Mouse (Mus musculus) spleen, adult 2 months (tissue): Measurements from ENCODE around the gene Lrrc8e. TPM values are rescaled to one million over a fixed set of nuclear protein-coding genes. Genes with fewer than 3 reads are reported as not detected.

Source experiments
- DNase-seq, 2 experiments: peaks; one replicate each; pipeline versions ENCODE4 v3.0.0 to v3.0.0-alpha.2; 2012 to 2021; ENCODE audit warnings: low spot score in 2 of 2, low read depth in 1 of 2
- H3K27ac ChIP-seq: fragments of 200-500 bp; 2 replicates; pipeline ENCODE4 v1.5.1; 2012; ENCODE audit warnings: low read length, inconsistent platforms; ENCODE audit not compliant: insufficient read depth
- H3K27me3 ChIP-seq: fragments of 200-500 bp; 2 replicates; pipeline ENCODE4 v1.6.1; 2012; ENCODE audit warnings: mild to moderate bottlenecking, moderate library complexity, low read length, inconsistent platforms; ENCODE audit not compliant: control insufficient read depth, insufficient read depth
- H3K36me3 ChIP-seq: fragments of 200-500 bp; 2 replicates; pipeline ENCODE4 v1.6.1; 2012; ENCODE audit warnings: mild to moderate bottlenecking, low read length, inconsistent platforms; ENCODE audit not compliant: control insufficient read depth, insufficient read depth
- H3K4me1 ChIP-seq: fragments of 200-500 bp; 2 replicates; pipeline ENCODE4 v1.6.1; 2011; ENCODE audit warnings: inconsistent platforms; ENCODE audit not compliant: control insufficient read depth, insufficient read depth, insufficient read length
- H3K4me3 ChIP-seq: fragments of 200-500 bp; 2 replicates; pipeline ENCODE4 v1.5.1; 2011; ENCODE audit warnings: mild to moderate bottlenecking, inconsistent platforms; ENCODE audit not compliant: insufficient read depth, insufficient read length; ENCODE audit errors: extremely low read depth
- CTCF ChIP-seq: fragments of 200-500 bp; IDR thresholded peaks from 2 replicates; pipeline ENCODE4 v1.5.1; 2011; ENCODE audit warnings: mild to moderate bottlenecking, inconsistent platforms; ENCODE audit not compliant: insufficient read depth, insufficient read length, insufficient replicate concordance; ENCODE audit errors: extremely low read depth
- POLR2A ChIP-seq: fragments of 200-500 bp; IDR thresholded peaks from 2 replicates; pipeline ENCODE4 v1.6.1; 2011; ENCODE audit warnings: low read depth, low read length, inconsistent platforms
- WGBS: fragments of 180-500 bp; shearing (Covaris S2); methylation state at CpG from one replicate; pipeline ENCODE4 v1.1.7; 2018; 5-methylcytosine and 5-hydroxymethylcytosine counted together
- polyA plus RNA-seq: library from polyadenylated mRNA; depleted of rRNA; stranded (reverse); fragments of >200 nt; gene quantifications from 2 replicates; pipeline ENCODE4 v1.2.3, GENCODE M21; 2012; rRNA removed

The Lrrc8e gene
- polyA plus RNA-seq: 0.02 and 0.06 TPM in 2 replicates

- peaks cover 3% of the 10 kb centered on the region; the same call in 1 of the 2 replicates for H3K27me3 ChIP-seq
- no peak within 1 kb of the TSS for H3K4me3 ChIP-seq
- H3K4me1 ChIP-seq: no peaks in the 10 kb centered on the region
- no peaks in the 10 kb centered on the region for H3K36me3 ChIP-seq
- TF ChIP-seq POLR2A (no peak), CTCF (no peak)
- WGBS: 19% methylated on average over 33 of the region's 33 CpGs
- no peak within 1 kb of the TSS for H3K27ac ChIP-seq
- DNase-seq: no peak
These were observed at the start of gene Lrrc8e for GRCm38 (mm10) chr8:4226739-4227347. Lrrc8e (plus strand) TSS chr8:4226827.

GRCm38 (mm10) chr8:4183409-4183808, 43.2 kb upstream of the Lrrc8e start:
- Histone ChIP-seq H3K27ac (no peak overlapping the region), H3K4me3 (no peak overlapping the region), H3K36me3 (peaks cover 4% of the 10 kb centered on the region), H3K4me1 (no peaks in the 10 kb centered on the region), H3K27me3 (no peaks in the 10 kb centered on the region)
- WGBS: 82% methylated on average over 8 of the region's 8 CpGs
- DNase-seq: no peak
- TF ChIP-seq POLR2A (no peak), CTCF (no peak)

- Histone ChIP-seq H3K36me3 (peaks cover 4% of the 10 kb centered on the region), H3K4me3 (no peak overlapping the region), H3K27ac (no peak overlapping the region), H3K4me1 (no peaks in the 10 kb centered on the region), H3K27me3 (no peaks in the 10 kb centered on the region)
- 92% methylated on average over 2 of the region's 2 CpGs for WGBS
- TF ChIP-seq POLR2A (no peak), CTCF (no peak)
- no peak for DNase-seq
These were observed 40.5 kb upstream of the Lrrc8e start for GRCm38 (mm10) chr8:4186151-4186550.

GRCm38 (mm10) chr8:4188605-4189004, 38.0 kb upstream of the Lrrc8e start:
- peaks cover 2% of the 10 kb centered on the region; the same call in 1 of the 2 replicates for H3K4me1 ChIP-seq
- H3K4me3 ChIP-seq: no peak overlapping the region
- TF ChIP-seq CTCF (no peak), POLR2A (no peak)
- DNase-seq: no peak
- no peak overlapping the region for H3K27ac ChIP-seq
- H3K36me3 ChIP-seq: peaks cover 4% of the 10 kb centered on the region
- no peaks in the 10 kb centered on the region for H3K27me3 ChIP-seq

- 69% methylated on average over 3 of the region's 3 CpGs for WGBS
- H3K36me3 ChIP-seq: peaks cover 4% of the 10 kb centered on the region
- H3K4me3 ChIP-seq: no peak overlapping the region
- TF ChIP-seq POLR2A: no peak
- TF ChIP-seq CTCF: no peak
- H3K27ac ChIP-seq: no peak overlapping the region
- H3K27me3 ChIP-seq: no peaks in the 10 kb centered on the region
- no peak for DNase-seq
- peaks cover 2% of the 10 kb centered on the region; the same call in 1 of the 2 replicates for H3K4me1 ChIP-seq
These were observed 37.5 kb upstream of the Lrrc8e start for GRCm38 (mm10) chr8:4189031-4189722.

- no peak for DNase-seq
- TF ChIP-seq CTCF (no peak), POLR2A (no peak)
- 93% methylated on average over 5 of the region's 5 CpGs for WGBS
- Histone ChIP-seq H3K27me3 (no peaks in the 10 kb centered on the region), H3K36me3 (peaks cover 2% of the 10 kb centered on the region), H3K4me3 (no peak overlapping the region), H3K27ac (no peak overlapping the region), H3K4me1 (peaks cover 2% of the 10 kb centered on the region; the same call in 1 of the 2 replicates)
These were observed 34.3 kb upstream of the Lrrc8e start for GRCm38 (mm10) chr8:4192305-4192704.
